Mouse (Mus musculus) olfactory bulb, adult 2 months (tissue): ENCODE data around the gene Plcxd3. TPM values are rescaled to one million over a fixed set of nuclear protein-coding genes. Genes with fewer than 3 reads are reported as not detected.

Experiments
- H3K27ac ChIP-seq: fragments of 200-500 bp; 2 replicates; pipeline ENCODE4 v1.5.1; 2012; ENCODE audit warnings: low read depth, low read length; ENCODE audit not compliant: insufficient read depth
- H3K4me1 ChIP-seq: fragments of 200-500 bp; 2 replicates; pipeline ENCODE4 v1.6.1; 2012; ENCODE audit warnings: low read length; ENCODE audit not compliant: control insufficient read depth, insufficient read depth
- H3K4me3 ChIP-seq: fragments of 200-500 bp; 2 replicates; pipeline ENCODE4 v1.5.1; 2012; ENCODE audit warnings: mild to moderate bottlenecking, low read depth, low read length, moderate library complexity; ENCODE audit not compliant: insufficient read depth
- CTCF ChIP-seq: fragments of 200-500 bp; IDR thresholded peaks from 2 replicates; pipeline ENCODE4 v1.5.1; 2012; ENCODE audit warnings: low read depth, mild to moderate bottlenecking, low read length, moderate library complexity; ENCODE audit not compliant: insufficient read depth
- POLR2A ChIP-seq: fragments of 200-500 bp; IDR thresholded peaks from 2 replicates; pipeline ENCODE4 v1.6.1; 2012; ENCODE audit warnings: mild to moderate bottlenecking, low read depth, low read length, moderate library complexity; ENCODE audit not compliant: insufficient read depth
- WGBS: fragments of 180-500 bp; shearing (Covaris S2); methylation state at CpG from one replicate; pipeline ENCODE4 v1.1.7; 2018; 5-methylcytosine and 5-hydroxymethylcytosine counted together
- polyA plus RNA-seq: library from polyadenylated mRNA; stranded (reverse); fragments of >200 nt; gene quantifications from 2 replicates; pipeline ENCODE4 v1.2.4, GENCODE M21; 2012; ENCODE audit warnings: low replicate concordance; ENCODE audit not compliant: missing spikeins, insufficient read depth, insufficient read length

Gene Plcxd3
- not detected in 2 replicates for polyA plus RNA-seq

GRCm38 (mm10) chr15:4375423-4376220 is at the start of gene Plcxd3:
Gene Plcxd3 (plus strand): TSS chr15:4375491.
- Histone ChIP-seq H3K4me1 (0 out of 2 replicates have a peak, but pooled peaks cover 3% of the 10 kb centered on the region), H3K27ac (peak within 1 kb of the TSS; percentile 37; the same call in 1 of the 2 replicates), H3K4me3 (peak within 1 kb of the TSS; percentile 73)
- 1% methylated on average over 33 of the region's 33 CpGs for WGBS
- TF ChIP-seq POLR2A (peak; percentile 31; the same call in 1 of the 2 replicates), CTCF (no peak)

- Histone ChIP-seq H3K4me3 (no peak overlapping the region), H3K27ac (no peak overlapping the region), H3K4me1 (no peaks in the 10 kb centered on the region)
- TF ChIP-seq CTCF (no peak), POLR2A (no peak)
- 78% methylated on average over 4 of the region's 4 CpGs for WGBS
These were observed 43.4 kb upstream of the Plcxd3 start for GRCm38 (mm10) chr15:4331867-4332266.

- TF ChIP-seq POLR2A (no peak), CTCF (no peak)
- 32% methylated on average over 4 of the region's 4 CpGs for WGBS
- no peaks in the 10 kb centered on the region for H3K4me1 ChIP-seq
- H3K27ac ChIP-seq, result no peak overlapping the region
- no peak overlapping the region for H3K4me3 ChIP-seq
These were observed 33.7 kb upstream of the Plcxd3 start for GRCm38 (mm10) chr15:4341620-4342019.

GRCm38 (mm10) chr15:4348816-4349553 is 26.3 kb upstream of the Plcxd3 start:
- TF ChIP-seq POLR2A, result no peak
- no peak for TF ChIP-seq CTCF
- Histone ChIP-seq H3K27ac (no peak overlapping the region), H3K4me3 (no peak overlapping the region), H3K4me1 (no peaks in the 10 kb centered on the region)
- 36% methylated on average over 7 of the region's 7 CpGs for WGBS

- Histone ChIP-seq H3K4me3 (no peak overlapping the region), H3K4me1 (no peaks in the 10 kb centered on the region), H3K27ac (no peak overlapping the region)
- WGBS, result 86% methylated on average over 11 of the region's 11 CpGs
- no peak for TF ChIP-seq POLR2A
- no peak for TF ChIP-seq CTCF
These were observed 18.9 kb upstream of the Plcxd3 start for GRCm38 (mm10) chr15:4356397-4356796.

GRCm38 (mm10) chr15:4357706-4358105 is 17.6 kb upstream of the Plcxd3 start:
- H3K27ac ChIP-seq, result no peak overlapping the region
- no peaks in the 10 kb centered on the region for H3K4me1 ChIP-seq
- TF ChIP-seq POLR2A, result no peak
- TF ChIP-seq CTCF, result no peak
- WGBS, result 73% methylated on average over 4 of the region's 4 CpGs
- no peak overlapping the region for H3K4me3 ChIP-seq

GRCm38 (mm10) chr15:4367801-4368200 is 7.5 kb upstream of the Plcxd3 start:
- Histone ChIP-seq H3K27ac (no peak overlapping the region), H3K4me1 (no peaks in the 10 kb centered on the region), H3K4me3 (no peak overlapping the region)
- no peak for TF ChIP-seq CTCF
- no peak for TF ChIP-seq POLR2A
- 85% methylated on average over 2 of the region's 2 CpGs for WGBS

- 0 out of 2 replicates have a peak, but pooled peaks cover 3% of the 10 kb centered on the region for H3K4me1 ChIP-seq
- H3K4me3 ChIP-seq, result no peak overlapping the region
- H3K27ac ChIP-seq, result no peak overlapping the region
- TF ChIP-seq POLR2A, result no peak
- 59% methylated on average over 6 of the region's 6 CpGs for WGBS
These were observed 769 bp upstream of the Plcxd3 start for GRCm38 (mm10) chr15:4374453-4374990.

- Histone ChIP-seq H3K4me1 (0 out of 2 replicates have a peak, but pooled peaks cover 3% of the 10 kb centered on the region), H3K4me3 (peak overlapping the region; percentile 73), H3K27ac (no peak overlapping the region)
- TF ChIP-seq CTCF (no peak), POLR2A (no peak)
- WGBS, result 13% methylated on average over 6 of the region's 6 CpGs
These were observed 264 bp upstream of the Plcxd3 start for GRCm38 (mm10) chr15:4375031-4375422.
